Mouse (Mus musculus) G1E (cell line): ENCODE data around the gene Jaml.

Experiments used
- CTCF ChIP-seq: IDR thresholded peaks from 2 replicates; pipeline ENCODE4 v1.5.1; 2012; ENCODE audit warnings: low read depth, low read length, inconsistent platforms, mixed read lengths
- GATA1 ChIP-seq: IDR thresholded peaks from 2 replicates; pipeline ENCODE4 v1.6.1; 2012; ENCODE audit warnings: borderline replicate concordance, low read length, inconsistent platforms, mixed read lengths
- GATA2 ChIP-seq: IDR thresholded peaks from 2 replicates; pipeline ENCODE4 v1.6.1; 2012; ENCODE audit warnings: low read depth, low read length, inconsistent platforms, borderline replicate concordance
- POLR2AphosphoS5 ChIP-seq: IDR thresholded peaks from 2 replicates; pipeline ENCODE4 v1.6.1; 2012; ENCODE audit warnings: low read depth, low read length, inconsistent platforms; ENCODE audit not compliant: insufficient replicate concordance
- TAL1 ChIP-seq: conservative IDR thresholded peaks from 2 replicates; pipeline ENCODE4 v1.6.1; 2012; ENCODE audit warnings: low read depth, low read length, inconsistent platforms, mixed read lengths

DNA sequence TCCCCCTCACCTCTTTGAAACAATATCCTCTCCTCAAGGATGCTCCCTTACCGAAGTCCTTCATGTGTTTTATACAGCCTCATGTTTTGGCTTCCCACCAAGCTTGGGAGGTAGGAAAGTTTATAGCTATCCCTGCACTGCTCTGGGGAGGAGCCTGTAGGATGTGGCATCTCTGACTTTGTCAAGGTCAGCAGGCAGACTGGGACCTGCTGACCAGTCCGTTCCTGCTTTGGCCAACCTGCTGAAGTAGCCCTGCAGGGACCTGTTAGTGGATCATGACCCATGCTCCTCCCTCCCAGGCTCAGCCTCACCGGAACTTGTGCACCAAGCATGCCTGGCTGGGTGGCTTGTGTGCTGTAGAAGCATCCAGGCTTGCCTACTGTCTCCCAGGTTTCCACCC is 63.7 kb downstream of the Jaml start:
- TF ChIP-seq GATA1 (no peak), CTCF (no peak), POLR2AphosphoS5 (no peak), TAL1 (no peak), GATA2 (no peak)
